Mouse (Mus musculus) neutrophil, adult 83 days (primary cell): ENCODE data around the gene Acmsd. TPM values are rescaled to one million over a fixed set of nuclear protein-coding genes. Genes with fewer than 3 reads are reported as not detected.

Source experiments
- total RNA-seq, 2 experiments: library from RNA; stranded (reverse); gene quantifications; one replicate each; pipeline ENCODE4 v1.2.4; 2023

Acmsd gene
- total RNA-seq: 1 to 10 TPM in 1 of 2 experiments, under 1 TPM in 1; 0.51 to 1.1 TPM

DNA sequence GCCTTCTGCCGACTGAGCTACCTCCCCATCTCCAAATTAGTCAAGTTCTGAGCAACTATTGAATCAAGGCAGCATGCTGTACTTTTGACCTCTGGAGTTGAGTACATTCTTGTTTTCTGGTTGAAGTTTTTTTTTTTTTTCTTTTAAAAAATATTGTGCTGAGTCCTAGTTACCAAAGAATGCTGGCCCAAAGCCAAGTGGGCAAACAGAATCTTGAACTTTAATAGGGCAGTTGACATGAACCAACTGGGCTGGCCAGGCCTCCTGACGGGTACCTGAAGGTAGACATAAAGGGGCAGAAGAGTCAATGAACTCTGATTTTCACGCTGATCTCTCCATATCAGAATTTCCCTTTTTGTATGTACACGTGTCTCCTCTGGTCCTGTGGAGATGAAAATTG, at the start of gene Acmsd:
TSS of gene Acmsd (plus strand) at position 318 of the 400 bp plus-strand sequence.

DNA sequence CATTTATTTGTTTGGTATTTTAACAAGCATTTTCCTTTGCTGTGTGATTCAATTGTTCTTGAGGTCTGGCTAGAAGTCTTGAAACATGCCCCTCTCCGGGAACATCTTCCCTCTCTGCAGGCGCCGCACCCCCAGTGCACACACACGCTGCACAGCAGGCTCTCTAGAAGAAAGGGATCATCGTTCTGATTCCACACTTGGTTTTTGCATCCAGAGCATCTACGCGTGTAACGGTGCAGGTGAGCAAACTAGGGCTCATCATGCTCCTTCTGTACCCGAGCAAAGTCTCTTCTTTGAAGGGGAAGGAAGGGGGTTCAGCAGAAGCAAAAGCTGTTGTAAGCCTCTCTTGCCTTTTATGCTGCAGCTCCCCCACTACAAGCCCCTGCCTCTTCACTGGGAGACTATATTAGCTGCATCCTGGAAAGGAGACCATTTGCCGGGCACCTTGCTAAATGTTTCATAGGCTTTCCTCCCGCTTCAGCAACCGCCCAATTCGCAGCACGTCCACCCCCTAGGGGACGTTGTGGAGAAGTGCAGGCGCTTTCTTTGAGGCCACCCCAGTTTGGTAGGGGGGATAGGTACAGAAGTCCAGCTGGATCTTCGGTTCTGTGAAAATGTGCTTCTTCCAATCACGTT, 49.6 kb upstream of the Acmsd start, which contains the start of gene Tmem163:
TSS of gene Tmem163 (minus strand) at position 51 of the 636 bp plus-strand sequence.

DNA sequence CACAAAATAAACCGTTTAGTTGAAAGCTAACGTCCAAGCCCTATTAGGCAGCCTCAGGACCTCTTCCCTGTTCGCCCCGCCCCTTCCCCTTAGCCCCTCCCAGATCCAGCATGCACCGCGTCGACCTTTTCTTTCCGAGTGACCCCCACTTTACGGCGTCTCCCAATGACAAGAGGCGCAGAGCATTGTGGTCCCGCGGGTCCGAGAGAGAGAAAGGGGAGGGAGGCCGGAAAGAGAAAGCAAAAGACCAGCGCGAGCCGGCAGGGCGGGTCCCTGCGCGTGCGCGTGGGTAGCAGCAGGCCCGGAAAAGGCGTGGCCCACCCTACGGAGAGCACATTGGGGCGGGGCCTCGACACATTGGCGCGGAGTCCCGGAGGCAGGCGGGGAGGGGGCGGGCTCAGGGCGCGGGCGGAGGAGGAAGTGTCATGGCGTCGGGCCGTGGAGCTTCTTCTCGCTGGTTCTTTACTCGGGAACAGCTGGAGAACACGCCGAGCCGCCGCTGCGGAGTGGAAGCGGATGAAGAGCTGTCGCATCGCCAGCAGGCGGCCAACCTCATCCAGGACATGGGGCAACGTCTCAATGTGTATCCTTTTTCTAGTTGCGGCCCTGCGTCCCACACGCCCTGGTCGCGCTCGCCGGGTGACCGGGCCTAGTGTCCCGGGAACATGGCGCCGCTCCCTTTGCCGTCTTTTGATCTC, 44.7 kb downstream of the Acmsd start, which contains the start of gene Ccnt2:
TSS of gene Ccnt2 (plus strand) at position 362 of the 698 bp plus-strand sequence.

Other genes starting within 250 kb of the Acmsd start
- gene Tmem163, start 49.9 kb upstream of the Acmsd start, total RNA-seq: under 1 TPM in 1 of 2 experiments, not detected in 1; 0.35 TPM
- gene Ccnt2, start 44.8 kb downstream of the Acmsd start, total RNA-seq: 10 to 100 TPM; 39.3 to 42.1 TPM
- under 1 TPM; 0.18 to 0.20 TPM for gene Map3k19, start 125.6 kb downstream of the Acmsd start, total RNA-seq
- 10 to 100 TPM; 22.0 to 22.4 TPM for gene Rab3gap1, start 139.4 kb downstream of the Acmsd start, total RNA-seq